Mouse (Mus musculus): ENCODE measurements at regions not wholly inside any gene's neighbourhood (a gene's known extent, or its start where the extent isn't known, plus 50 kb on each side); places are given as distances from the start of the nearest gene placed in this dataset.

DNA sequence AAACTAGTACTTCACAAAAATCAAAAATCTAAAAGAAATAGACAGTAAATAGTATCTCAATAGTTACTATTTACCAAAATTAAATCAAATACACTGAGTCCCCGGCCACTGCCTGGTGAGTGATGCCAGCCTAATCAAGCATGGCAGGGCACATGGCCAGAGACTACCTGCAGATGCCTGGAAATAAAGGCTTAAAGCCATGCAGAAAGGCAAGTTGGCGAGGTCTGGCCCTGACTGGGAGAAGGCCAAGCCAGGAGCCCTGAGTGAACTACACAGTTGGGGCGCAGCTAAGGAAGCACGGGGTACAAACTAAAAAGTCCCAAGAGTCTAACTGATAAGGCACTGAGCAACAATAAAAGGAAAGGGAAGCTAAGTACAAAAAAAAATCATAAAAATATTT lies 630.0 kb downstream of the Zbbx start:
- Histone ChIP-seq H3K27me3 (ENCODE audit: control insufficient read depth, insufficient read depth, low read length) (no peaks in the 10 kb centered on the region), H3K4me1 (replicated peaks; ENCODE audit: control insufficient read depth in 2 of 2, insufficient read depth in 2 of 2, low read length in 1 of 2) (no peaks in the 10 kb centered on the region), H3K9me3 (ENCODE audit: control insufficient read depth, low read length) (no peaks in the 10 kb centered on the region), H3K4me2 (ENCODE audit: low read depth) (no peak overlapping the region), H3K4me3 (ENCODE audit: insufficient read depth in 1 of 2, low read depth in 2 of 2, low read length in 2 of 2) (no peak overlapping the region), H3K27ac (no peak overlapping the region), H3K36me3 (replicated peaks; ENCODE audit: control insufficient read depth, insufficient read depth, low read depth) (no peaks in the 10 kb centered on the region), H3K9ac (replicated peaks) (no peak overlapping the region)
- TF ChIP-seq EP300 (IDR thresholded peaks at IDR 0.05; ENCODE audit: low read depth) (no peak), CTCF (IDR thresholded peaks at IDR 0.05; ENCODE audit: low read depth) (no peak)
- no peak for DNase-seq (ENCODE audit: low read depth in 3 of 3, low spot score in 3 of 3)
- no peak for ATAC-seq (ENCODE audit: insufficient read depth)
- 59% methylated on average over 4 of the region's 4 CpGs for WGBS (ENCODE audit: insufficient replicate concordance)

DNA sequence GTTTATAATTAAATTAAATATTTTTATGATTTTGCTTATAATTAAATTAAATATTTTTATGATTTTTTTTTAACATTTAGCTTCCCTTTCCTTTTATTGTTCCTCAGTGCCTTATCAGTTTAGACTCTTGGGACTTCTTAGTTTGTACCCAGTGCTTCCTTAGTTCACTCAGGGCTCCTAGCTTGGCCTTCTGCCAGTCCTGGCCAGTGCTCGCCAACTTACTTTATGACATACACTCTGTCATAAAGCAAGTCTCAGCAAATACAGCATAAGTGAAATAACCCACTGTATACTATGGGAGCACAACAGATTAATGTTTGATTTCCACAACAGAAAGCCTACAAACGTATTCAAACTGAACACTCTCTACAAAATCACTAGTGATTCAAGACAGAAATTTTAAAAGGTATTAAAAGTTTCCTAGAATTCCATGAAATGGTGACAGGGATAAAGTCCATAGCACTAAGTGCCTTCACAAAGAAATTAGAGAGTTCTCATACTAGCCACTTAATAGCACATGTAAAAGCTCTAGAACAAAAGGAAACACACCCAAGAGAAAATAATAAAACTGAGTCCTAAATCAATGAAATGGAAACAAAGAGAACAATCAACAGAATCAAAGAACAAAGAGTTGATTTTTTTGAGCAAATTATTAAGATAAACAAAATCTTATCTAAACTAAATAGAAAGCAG lies 630.7 kb downstream of the Zbbx start:
- no peaks in the 10 kb centered on the region for H3K9me3 ChIP-seq (ENCODE audit: control insufficient read depth, low read length)
- WGBS (ENCODE audit: insufficient replicate concordance) = 50% methylated on average over 2 of the region's 2 CpGs
- H3K27ac ChIP-seq = no peak overlapping the region
- no peaks in the 10 kb centered on the region for H3K4me1 ChIP-seq (replicated peaks; ENCODE audit: control insufficient read depth in 2 of 2, insufficient read depth in 2 of 2, low read length in 1 of 2)
- no peaks in the 10 kb centered on the region for H3K36me3 ChIP-seq (replicated peaks; ENCODE audit: control insufficient read depth, insufficient read depth, low read depth)
- no peaks in the 10 kb centered on the region for H3K27me3 ChIP-seq (ENCODE audit: control insufficient read depth, insufficient read depth, low read length)
- no peak overlapping the region for H3K9ac ChIP-seq (replicated peaks)
- TF ChIP-seq CTCF (IDR thresholded peaks at IDR 0.05; ENCODE audit: low read depth) = no peak
- TF ChIP-seq EP300 (IDR thresholded peaks at IDR 0.05; ENCODE audit: low read depth) = no peak
- DNase-seq (ENCODE audit: low read depth in 3 of 3, low spot score in 3 of 3) (no peak), ATAC-seq (ENCODE audit: insufficient read depth) (no peak)
- H3K4me3 ChIP-seq (ENCODE audit: insufficient read depth in 1 of 2, low read depth in 2 of 2, low read length in 2 of 2) = no peak overlapping the region
- H3K4me2 ChIP-seq (ENCODE audit: low read depth) = no peak overlapping the region

DNA sequence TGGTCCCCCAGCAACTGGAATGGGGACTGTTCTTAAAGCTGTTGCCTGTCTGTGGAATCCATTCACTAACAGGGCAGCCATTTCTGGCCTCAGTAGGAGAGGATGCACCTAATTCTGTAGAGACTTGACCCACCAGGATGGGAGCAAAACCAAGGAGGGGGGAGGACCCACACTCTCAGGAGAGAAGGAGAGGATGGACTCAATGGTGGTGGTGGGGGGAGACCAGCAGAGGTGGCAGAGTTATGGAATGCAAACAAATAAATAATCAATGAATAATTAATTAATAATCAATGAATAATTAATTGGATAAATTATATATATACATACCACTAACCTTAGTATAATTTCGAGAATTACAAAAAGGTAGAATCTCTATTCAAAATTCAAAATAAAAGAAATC lies 681.1 kb downstream of the Zbbx start:
- ATAC-seq (ENCODE audit: insufficient read depth) (no peak), DNase-seq (ENCODE audit: low read depth in 3 of 3, low spot score in 3 of 3) (no peak)
- H3K9ac ChIP-seq (replicated peaks) = no peak overlapping the region
- TF ChIP-seq EP300 (IDR thresholded peaks at IDR 0.05; ENCODE audit: low read depth) = no peak
- TF ChIP-seq CTCF (IDR thresholded peaks at IDR 0.05; ENCODE audit: low read depth) = no peak
- no peak overlapping the region for H3K4me3 ChIP-seq (ENCODE audit: insufficient read depth in 1 of 2, low read depth in 2 of 2, low read length in 2 of 2)
- H3K9me3 ChIP-seq (ENCODE audit: control insufficient read depth, low read length) = no peaks in the 10 kb centered on the region
- H3K27ac ChIP-seq = no peak overlapping the region
- no peak overlapping the region for H3K4me2 ChIP-seq (ENCODE audit: low read depth)
- H3K4me1 ChIP-seq (replicated peaks; ENCODE audit: control insufficient read depth in 2 of 2, insufficient read depth in 2 of 2, low read length in 1 of 2) = no peaks in the 10 kb centered on the region
- H3K27me3 ChIP-seq (ENCODE audit: control insufficient read depth, insufficient read depth, low read length) = no peaks in the 10 kb centered on the region
- 20% methylated on average over 1 of the region's 1 CpGs for WGBS (ENCODE audit: insufficient replicate concordance)
- no peaks in the 10 kb centered on the region for H3K36me3 ChIP-seq (replicated peaks; ENCODE audit: control insufficient read depth, insufficient read depth, low read depth)
